10 mouse cellular contexts compared by ENCODE assay signal in the genomic region with DNA sequence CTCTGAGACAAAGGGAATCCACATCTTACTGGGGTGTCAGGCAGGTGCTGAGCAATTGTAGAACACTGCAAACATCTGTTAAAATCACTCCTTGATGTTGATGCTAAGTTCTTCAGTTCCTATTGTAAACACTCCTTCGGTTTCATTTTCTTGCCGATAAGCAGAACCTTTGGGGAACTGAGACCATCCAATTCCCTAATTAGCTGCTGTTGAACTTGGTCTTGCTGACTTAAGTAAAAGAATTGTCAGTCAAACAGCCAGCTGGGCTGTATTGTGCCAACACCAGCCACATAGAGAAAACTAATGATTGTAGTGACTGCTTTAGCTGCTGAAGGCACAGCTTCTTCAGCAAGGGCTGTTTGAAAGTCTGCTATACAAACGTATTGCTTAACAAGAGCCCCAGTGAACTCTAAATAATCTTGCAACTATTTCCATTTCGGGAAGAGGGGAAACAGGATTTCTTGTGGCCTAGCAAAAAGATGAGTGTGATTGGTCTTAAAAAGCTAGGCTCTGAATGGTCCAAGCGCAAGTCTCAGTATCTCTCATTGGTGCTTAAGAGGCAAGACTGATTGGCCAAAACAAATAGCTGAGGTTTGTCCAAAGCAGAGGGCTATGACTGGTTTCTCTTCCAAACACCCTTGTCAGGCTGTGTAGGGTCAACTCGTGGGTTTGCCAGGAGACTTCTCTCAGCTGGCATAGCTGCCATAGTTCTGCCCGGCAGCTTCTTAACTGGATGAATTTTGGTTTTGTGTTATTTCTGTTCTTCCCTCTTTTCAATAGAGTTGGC. TPM values are rescaled to one million over a fixed set of nuclear protein-coding genes. Genes with fewer than 3 reads are reported as not detected.
DNase-seq lines count a peak whose midpoint lies in the region; ATAC-seq lines count a peak whose summit lies in the region.
"Had no signal": no experiment of that assay in that cellular context is flagged by ENCODE, and none has a peak within 500 bp of the region (broad histone marks: within the 10 kb centered on the region; RNA-seq: fewer than 3 reads in every experiment).

No protein-coding gene starts in this region.

- H3K9me3 ChIP-seq in embryonic facial prominence, embryonic 14.5 days (ENCODE audit: control insufficient read depth, low read length): no peaks in the 10 kb centered on the region
- H3K9me3 ChIP-seq in embryonic facial prominence, embryonic 10.5 days: no peaks in the 10 kb centered on the region
- H3K9me3 ChIP-seq: intestine, embryonic 15.5 days had no signal

- H3K9ac ChIP-seq in embryonic facial prominence, embryonic 14.5 days (ENCODE audit: low read depth, low read length): no peak overlapping the region
- H3K9ac ChIP-seq: intestine, embryonic 15.5 days had no signal

- peak; percentile 12 for DNase-seq in embryonic facial prominence, embryonic 14.5 days (ENCODE audit: low spot score)
- DNase-seq in embryonic facial prominence, embryonic 10.5 days (ENCODE audit: low spot score): no peak
- peak; percentile 65 for DNase-seq in 416B (ENCODE audit: low read depth)
- no peak for DNase-seq in kidney, adult 18-20 months
- no peak for DNase-seq in cerebellum, postnatal 10 days
- DNase-seq in adrenal gland, adult 18-20 months (ENCODE audit: low spot score in 2 of 2): no peak
- DNase-seq: cerebellum, adult 8-10 months had no signal

- no peak overlapping the region for H3K4me3 ChIP-seq in embryonic facial prominence, embryonic 14.5 days (ENCODE audit: low read depth, low read length)
- no peak overlapping the region for H3K4me3 ChIP-seq in embryonic facial prominence, embryonic 10.5 days
- H3K4me3 ChIP-seq: intestine, embryonic 15.5 days had no signal

- no peaks in the 10 kb centered on the region for H3K27me3 ChIP-seq in embryonic facial prominence, embryonic 14.5 days (replicated peaks; ENCODE audit: control insufficient read depth, insufficient read depth, low read length)
- H3K27me3 ChIP-seq in embryonic facial prominence, embryonic 10.5 days (replicated peaks; ENCODE audit: low read depth, poor library complexity, severe bottlenecking): no peaks in the 10 kb centered on the region
- H3K27me3 ChIP-seq: intestine, embryonic 15.5 days had no signal

- H3K36me3 ChIP-seq in embryonic facial prominence, embryonic 14.5 days (ENCODE audit: control insufficient read depth, insufficient read depth, low read length): no peaks in the 10 kb centered on the region
- no peaks in the 10 kb centered on the region for H3K36me3 ChIP-seq in embryonic facial prominence, embryonic 10.5 days (replicated peaks)
- H3K36me3 ChIP-seq: intestine, embryonic 15.5 days had no signal

- H3K4me1 ChIP-seq in embryonic facial prominence, embryonic 14.5 days (ENCODE audit: control insufficient read depth, insufficient read depth, low read length): no peaks in the 10 kb centered on the region
- peaks cover 22% of the 10 kb centered on the region for H3K4me1 ChIP-seq in embryonic facial prominence, embryonic 10.5 days

- 69% methylated on average over 7 of the region's 7 CpGs for WGBS in embryonic facial prominence, embryonic 14.5 days
- WGBS in embryonic facial prominence, embryonic 10.5 days: 80% methylated on average over 7 of the region's 7 CpGs

- H3K4me2 ChIP-seq in embryonic facial prominence, embryonic 14.5 days (ENCODE audit: low read depth, low read length): no peak overlapping the region
- H3K4me2 ChIP-seq: intestine, embryonic 15.5 days had no signal

- no peak overlapping the region for H3K27ac ChIP-seq in embryonic facial prominence, embryonic 14.5 days (replicated peaks; ENCODE audit: low read depth, low read length)
- no peak overlapping the region for H3K27ac ChIP-seq in embryonic facial prominence, embryonic 10.5 days (replicated peaks)
- H3K27ac ChIP-seq: intestine, embryonic 15.5 days had no signal

- no peak for ATAC-seq in embryonic facial prominence, embryonic 14.5 days (ENCODE audit: low read depth)
- 0 out of 2 replicates have a peak, but pooled peaks have one; percentile 7 for ATAC-seq in common myeloid progenitor, adult 5-6 weeks (replicated peaks; ENCODE audit: low read depth, poor library complexity, severe bottlenecking)
- peak; percentile 12 for ATAC-seq in megakaryocyte, adult 5-6 weeks (ENCODE audit: poor library complexity, severe bottlenecking)
- ATAC-seq: intestine, embryonic 15.5 days had no signal

RNA-seq across cellular contexts. Expression of a gene that starts 3.2 kb away (rescaled TPM):
- 46.3 and 56.8 TPM in 2 replicates for polyA plus RNA-seq in embryonic facial prominence, embryonic 14.5 days (2014; fragmentation: Nextera tagmentation; extraction: Ambion mirVana)
- polyA plus RNA-seq in embryonic facial prominence, embryonic 10.5 days (2016; fragmentation: Nextera tagmentation; extraction: Ambion mirVana): 218 and 228 TPM in 2 replicates
- total RNA-seq in common myeloid progenitor, adult 5-6 weeks (2017): 82.2 and 90.3 TPM in 2 replicates
- total RNA-seq in megakaryocyte, adult 5-6 weeks (2015): 45.6 and 46.1 TPM in 2 replicates
- 43.5 and 47.8 TPM in 2 replicates for total RNA-seq in megakaryocyte, adult 5-6 weeks (2017)
- 1 to 10 TPM; 3.1 to 4.7 TPM for total RNA-seq in adrenal gland, adult 18-20 months (2021)

RNA-seq across cellular contexts. Expression of a gene that starts 3.8 kb away (rescaled TPM):
- 97.6 and 107 TPM in 2 replicates for polyA plus RNA-seq in embryonic facial prominence, embryonic 14.5 days (2014; fragmentation: Nextera tagmentation; extraction: Ambion mirVana)
- 84.6 and 91.9 TPM in 2 replicates for polyA plus RNA-seq in embryonic facial prominence, embryonic 10.5 days (2016; fragmentation: Nextera tagmentation; extraction: Ambion mirVana)
- 68.8 and 74.6 TPM in 2 replicates for total RNA-seq in common myeloid progenitor, adult 5-6 weeks (2017)
- total RNA-seq in megakaryocyte, adult 5-6 weeks (2015): 74.5 and 91.4 TPM in 2 replicates
- total RNA-seq in megakaryocyte, adult 5-6 weeks (2017): 89.6 and 108 TPM in 2 replicates
- 10 to 100 TPM; 73.5 to 83.8 TPM for total RNA-seq in adrenal gland, adult 18-20 months (2021)

RNA-seq across cellular contexts. Expression of a gene that starts 42.7 kb away (rescaled TPM):
- polyA plus RNA-seq in embryonic facial prominence, embryonic 14.5 days (2014; fragmentation: Nextera tagmentation; extraction: Ambion mirVana): 11.5 and 16.1 TPM in 2 replicates
- polyA plus RNA-seq in embryonic facial prominence, embryonic 10.5 days (2016; fragmentation: Nextera tagmentation; extraction: Ambion mirVana): 23.3 and 23.9 TPM in 2 replicates
- total RNA-seq in common myeloid progenitor, adult 5-6 weeks (2017): 22.7 and 35.4 TPM in 2 replicates
- 68.6 and 74.5 TPM in 2 replicates for total RNA-seq in megakaryocyte, adult 5-6 weeks (2015)
- 40.2 and 49.1 TPM in 2 replicates for total RNA-seq in megakaryocyte, adult 5-6 weeks (2017)
- total RNA-seq in adrenal gland, adult 18-20 months (2021): 10 to 100 TPM; 21.0 to 25.7 TPM

Comparison
In these comparisons a context has a peak if more than half of its experiments do, and no peak if none do; other contexts are left out.
1. DNase-seq: peak in embryonic facial prominence, embryonic 14.5 days (single experiment) and 416B (single experiment); none in embryonic facial prominence, embryonic 10.5 days (single experiment), kidney, adult 18-20 months (single experiment), cerebellum, postnatal 10 days (0 of 2) and adrenal gland, adult 18-20 months (0 of 2).
2. RNA of a gene that starts 3.2 kb away (total RNA-seq): 82.2 to 90.3 TPM in common myeloid progenitor, adult 5-6 weeks and 43.5 to 47.8 TPM in megakaryocyte, adult 5-6 weeks; 3.1 to 4.7 TPM in adrenal gland, adult 18-20 months; every median in the first group is over 4 times any median in the second.